Mouse (Mus musculus): ENCODE measurements around the gene Ceacam16.

Gene Ceacam16

DNA sequence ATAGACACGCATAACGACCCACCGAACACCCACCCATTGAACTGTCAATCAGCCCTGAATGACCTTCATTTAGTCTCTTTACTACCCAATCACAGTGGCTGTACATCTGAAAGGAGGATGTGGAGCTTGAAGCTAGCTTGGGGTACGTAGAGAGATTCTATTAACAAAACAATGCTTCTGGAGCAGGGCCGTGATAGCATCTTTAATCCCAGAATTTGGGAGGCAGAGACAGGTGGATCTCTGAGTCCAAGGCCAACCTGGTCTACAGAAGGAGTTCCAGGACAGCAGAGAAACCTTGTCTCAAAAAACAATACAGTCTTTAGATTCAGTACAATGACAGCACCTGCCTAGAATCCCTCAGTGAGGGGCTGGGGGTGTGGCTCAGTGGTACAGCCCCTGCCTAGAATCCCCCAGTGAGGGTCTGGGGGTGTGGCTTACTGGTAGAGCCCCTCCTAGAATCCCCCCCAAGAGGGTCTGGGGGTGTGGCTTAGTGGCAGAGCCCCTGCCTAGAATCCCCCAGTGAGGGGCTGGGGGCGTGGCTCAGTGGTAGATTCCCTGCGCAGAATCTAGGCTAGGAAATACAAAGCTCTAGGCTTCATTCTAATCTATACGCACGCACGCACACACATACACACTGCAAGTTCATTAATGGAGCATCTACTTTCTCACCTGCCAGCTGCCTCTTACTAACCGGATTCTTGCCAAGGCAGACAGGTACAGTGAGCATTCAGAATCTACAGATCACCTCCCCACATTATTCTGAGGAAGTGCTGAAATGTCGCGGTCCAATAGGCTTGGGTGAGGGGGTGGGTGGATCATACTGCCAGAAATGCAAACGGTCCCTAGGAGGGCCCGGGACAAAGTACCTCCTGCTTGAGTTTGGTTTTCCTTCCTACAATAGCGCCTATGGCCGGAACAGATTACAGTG, 45.5 kb downstream of the Ceacam16 start:
- DNase-seq: no peak

DNA sequence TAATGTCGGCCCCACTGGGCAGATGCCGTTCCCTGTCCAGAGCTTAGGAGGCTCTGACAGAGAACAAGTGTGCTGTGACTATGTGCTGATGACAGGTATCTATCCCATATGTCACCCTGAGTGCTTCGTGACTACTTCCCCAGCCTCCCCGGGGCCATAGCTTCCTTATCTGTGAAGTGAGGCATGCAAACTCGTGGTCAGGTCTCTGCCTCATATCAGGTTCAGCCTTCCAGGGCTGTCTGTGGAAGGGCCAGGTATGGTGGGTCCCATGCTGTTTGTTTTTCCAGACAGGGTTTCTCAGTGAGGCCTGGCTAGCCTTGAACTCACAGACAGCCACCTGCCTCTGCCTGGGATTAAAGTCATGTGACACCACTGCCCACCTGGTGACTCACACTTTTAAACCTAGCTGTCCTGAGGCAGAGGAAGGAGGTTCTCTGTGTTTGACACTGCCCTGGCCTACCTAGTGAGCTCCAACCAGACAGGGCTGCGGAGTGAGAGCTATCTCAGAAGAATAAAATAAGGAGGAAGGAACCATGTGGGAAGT, 47.4 kb downstream of the Ceacam16 start:
- DNase-seq: no peak

DNA sequence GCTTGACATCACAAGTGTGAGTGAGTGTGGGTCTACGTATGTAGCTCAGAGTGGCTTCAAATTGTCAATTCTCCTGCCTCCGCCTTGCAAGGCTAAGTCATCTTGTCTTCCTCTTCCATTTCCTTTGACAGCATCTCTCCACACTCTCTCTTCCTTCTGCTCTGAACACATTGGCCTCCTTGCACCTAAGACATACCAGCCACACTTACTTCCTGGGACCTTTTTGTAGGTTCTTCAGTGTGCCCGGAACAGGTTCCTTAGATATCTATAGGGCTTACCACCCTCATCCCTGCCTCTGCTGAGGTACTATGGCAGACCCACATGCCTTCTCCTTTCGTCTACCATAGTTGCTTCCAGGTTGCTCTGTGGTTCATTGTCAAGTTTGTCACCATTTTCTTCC, 47.9 kb downstream of the Ceacam16 start:
- DNase-seq: no peak

DNA sequence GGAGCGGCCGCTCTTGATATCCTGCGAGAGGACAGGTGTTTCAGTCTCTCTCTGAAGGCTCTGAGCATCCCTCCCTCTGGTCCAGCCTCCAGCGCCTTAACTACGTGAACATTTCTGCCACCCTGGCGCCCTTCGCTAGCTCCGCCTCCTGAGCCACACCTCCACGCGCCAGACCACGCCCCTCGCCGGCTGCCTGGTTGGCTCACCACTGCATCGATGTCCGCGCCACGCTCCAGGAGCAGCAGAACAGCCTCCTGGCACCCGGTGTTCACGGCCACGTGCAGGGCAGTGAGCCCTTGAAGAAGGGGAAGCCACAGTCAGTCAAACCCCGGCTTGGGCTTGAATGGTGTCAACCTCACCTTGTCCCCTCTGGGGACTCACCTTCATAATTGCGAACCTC, 50.0 kb downstream of the Ceacam16 start:
- peak; percentile 76 for DNase-seq

DNA sequence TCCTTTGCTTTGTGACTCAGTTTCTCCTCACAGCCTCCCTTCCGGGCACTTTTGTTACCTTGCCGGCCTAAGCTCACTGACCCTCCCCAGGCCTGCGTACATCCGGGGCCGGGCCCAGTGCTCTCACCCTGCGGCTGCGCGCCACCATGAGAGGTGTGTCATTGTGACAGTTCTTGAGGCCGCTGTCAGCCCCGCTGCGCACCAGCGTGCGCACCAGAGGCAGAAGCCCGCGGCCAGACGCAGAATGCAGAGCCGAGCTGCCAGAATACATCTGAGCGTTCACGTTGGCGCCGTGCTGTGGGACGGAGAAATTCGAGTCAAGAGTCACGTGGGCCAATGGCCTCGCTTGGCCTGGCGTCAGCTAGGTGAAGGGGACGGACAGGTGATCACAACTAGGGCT, 51.7 kb downstream of the Ceacam16 start:
- peak; percentile 26 for DNase-seq

DNA sequence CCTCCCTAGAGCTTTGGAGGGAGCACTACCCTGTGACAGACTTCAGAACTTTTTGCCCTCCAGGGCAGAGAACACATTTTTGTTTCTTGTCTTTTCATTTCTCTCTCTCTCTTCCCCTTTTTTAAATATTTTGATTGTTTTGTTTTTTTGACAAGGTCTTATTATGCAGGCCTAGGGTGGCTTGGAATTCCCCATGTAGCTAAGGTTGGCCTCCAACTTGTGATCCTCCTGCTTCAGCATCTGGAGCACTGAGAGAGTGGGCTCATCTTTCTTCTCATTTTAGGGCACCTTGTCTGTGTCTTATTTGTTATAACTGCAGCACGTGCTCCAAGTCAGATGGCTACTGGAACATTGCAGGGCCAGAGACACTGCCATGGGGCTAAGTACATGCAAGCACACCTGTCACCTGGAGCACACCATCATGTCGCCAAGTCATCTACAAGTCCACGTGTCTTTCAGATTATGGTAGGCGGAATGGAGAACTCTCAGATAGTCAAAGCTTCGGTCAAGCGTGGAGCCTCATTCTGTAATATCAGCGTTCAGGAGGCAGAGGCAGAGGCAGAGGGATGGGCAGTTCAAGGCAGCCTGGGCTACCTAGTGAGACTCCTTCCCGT, 54.6 kb downstream of the Ceacam16 start:
- no peak for DNase-seq

DNA sequence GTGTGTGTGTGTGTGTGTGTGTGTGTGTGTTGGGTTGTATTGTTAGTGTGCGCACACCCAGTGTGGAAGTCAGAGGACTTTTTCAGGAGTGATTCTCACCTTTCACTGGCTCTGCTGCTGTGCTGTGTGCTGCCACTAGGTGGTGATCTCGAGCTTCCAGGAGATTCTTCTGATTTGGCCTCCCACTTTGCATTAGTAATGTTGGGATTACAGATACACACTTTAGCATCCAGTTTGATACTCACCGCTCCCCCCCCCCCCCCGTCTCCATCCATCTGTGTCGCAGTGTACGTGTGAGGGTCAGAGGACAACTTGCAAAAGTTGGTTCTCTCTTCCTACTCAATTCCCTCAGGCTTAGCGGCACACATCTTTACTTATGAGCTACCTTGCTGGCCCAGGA, 58.1 kb downstream of the Ceacam16 start:
- peak; percentile 87 for DNase-seq
